Mouse (Mus musculus) lung, postnatal 0 days (tissue): ENCODE measurements around the gene Gm20388.

Experiments
- CTCF ChIP-seq: IDR thresholded peaks from 2 replicates; pipeline ENCODE4 v1.5.1; 2016; ENCODE audit warnings: antibody characterized with exemption, mild to moderate bottlenecking
- EP300 ChIP-seq: IDR thresholded peaks from 2 replicates; pipeline ENCODE4 v1.6.1; 2016; ENCODE audit warnings: antibody characterized with exemption, mild to moderate bottlenecking, control low read depth

DNA sequence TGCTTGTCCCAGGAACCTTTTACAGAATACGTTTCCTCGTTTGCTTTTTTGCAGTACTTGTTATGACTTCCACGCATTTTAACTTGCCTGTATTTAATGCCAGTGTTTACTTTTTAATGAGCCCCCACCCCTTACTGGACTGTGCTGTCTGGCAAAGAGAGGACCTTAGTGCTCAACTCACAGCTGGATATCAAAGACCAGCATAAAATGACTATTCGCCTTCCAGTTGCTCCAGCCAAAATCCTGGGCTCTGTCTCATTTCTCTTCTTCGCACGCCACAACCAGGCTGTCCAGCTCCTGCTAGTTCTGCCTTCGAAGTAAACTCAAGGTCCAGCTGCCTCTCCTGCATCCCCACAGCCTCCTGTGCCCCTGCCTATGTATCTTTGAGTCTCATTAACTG, 932.4 kb downstream of the Gm20388 start:
- no peak for TF ChIP-seq CTCF
- no peak for TF ChIP-seq EP300
